Mouse (Mus musculus): ENCODE measurements at regions not wholly inside any gene's neighbourhood (a gene's known extent, or its start where the extent isn't known, plus 50 kb on each side); places are given as distances from the start of the nearest gene placed in this dataset.

- Histone ChIP-seq H3K4me3 (no peak overlapping the region), H3K27me3 (replicated peaks) (no peaks in the 10 kb centered on the region), H3K9ac (no peak overlapping the region), H3K4me2 (replicated peaks) (no peak overlapping the region), H3K27ac (no peak overlapping the region), H3K9me3 (no peaks in the 10 kb centered on the region), H3K4me1 (no peaks in the 10 kb centered on the region), H3K36me3 (no peaks in the 10 kb centered on the region)
- WGBS: 85% methylated on average over 8 of the region's 8 CpGs
- no peak for ATAC-seq (ENCODE audit: low FRiP score, low read depth)
Observed at GRCm38 (mm10) chr3:147796524-147796923, 944.4 kb downstream of the Ttll7 start.

- no peak for ATAC-seq (ENCODE audit: low FRiP score, low read depth)
Observed at GRCm38 (mm10) chr3:147795116-147795515, 942.9 kb downstream of the Ttll7 start.

GRCm38 (mm10) chr3:147786555-147786954 lies 934.4 kb downstream of the Ttll7 start:
- WGBS: 70% methylated on average over 2 of the region's 2 CpGs
- Histone ChIP-seq H3K36me3 (no peaks in the 10 kb centered on the region), H3K4me2 (replicated peaks) (no peak overlapping the region), H3K4me1 (no peaks in the 10 kb centered on the region), H3K4me3 (no peak overlapping the region), H3K9me3 (no peaks in the 10 kb centered on the region), H3K27me3 (replicated peaks) (no peaks in the 10 kb centered on the region), H3K27ac (no peak overlapping the region), H3K9ac (no peak overlapping the region)
- ATAC-seq (ENCODE audit: low FRiP score, low read depth): no peak

More at GRCm38 (mm10) chr3:147795116-147795515, 942.9 kb downstream of the Ttll7 start:
- no peak overlapping the region for H3K9ac ChIP-seq
- no peaks in the 10 kb centered on the region for H3K36me3 ChIP-seq
- H3K4me1 ChIP-seq: no peaks in the 10 kb centered on the region
- no peak overlapping the region for H3K27ac ChIP-seq
- H3K4me2 ChIP-seq (replicated peaks): no peak overlapping the region
- no peak overlapping the region for H3K4me3 ChIP-seq
- no peaks in the 10 kb centered on the region for H3K27me3 ChIP-seq (replicated peaks)
- no peaks in the 10 kb centered on the region for H3K9me3 ChIP-seq

- Histone ChIP-seq H3K4me2 (replicated peaks) (no peak overlapping the region), H3K27ac (no peak overlapping the region), H3K9ac (no peak overlapping the region), H3K4me1 (no peaks in the 10 kb centered on the region), H3K4me3 (no peak overlapping the region), H3K36me3 (no peaks in the 10 kb centered on the region), H3K9me3 (no peaks in the 10 kb centered on the region), H3K27me3 (replicated peaks) (no peaks in the 10 kb centered on the region)
- WGBS: 65% methylated on average over 1 of the region's 1 CpGs
- no peak for ATAC-seq (ENCODE audit: low FRiP score, low read depth)
Observed at GRCm38 (mm10) chr3:147750842-147751191, 898.6 kb downstream of the Ttll7 start.

- H3K9ac ChIP-seq: no peak overlapping the region
- H3K4me1 ChIP-seq: no peaks in the 10 kb centered on the region
- H3K27me3 ChIP-seq (replicated peaks): no peaks in the 10 kb centered on the region
- 56% methylated on average over 12 of the region's 12 CpGs for WGBS
- no peak overlapping the region for H3K4me3 ChIP-seq
- no peaks in the 10 kb centered on the region for H3K36me3 ChIP-seq
- H3K27ac ChIP-seq: no peak overlapping the region
- H3K4me2 ChIP-seq (replicated peaks): no peak overlapping the region
- ATAC-seq (ENCODE audit: low FRiP score, low read depth): no peak
- no peaks in the 10 kb centered on the region for H3K9me3 ChIP-seq
Observed at GRCm38 (mm10) chr3:147749939-147750841, 898.0 kb downstream of the Ttll7 start.

GRCm38 (mm10) chr3:147749442-147749841 lies 897.3 kb downstream of the Ttll7 start:
- H3K4me3 ChIP-seq: no peak overlapping the region
- no peaks in the 10 kb centered on the region for H3K4me1 ChIP-seq
- H3K36me3 ChIP-seq: no peaks in the 10 kb centered on the region
- no peak overlapping the region for H3K27ac ChIP-seq
- H3K9ac ChIP-seq: no peak overlapping the region
- H3K4me2 ChIP-seq (replicated peaks): no peak overlapping the region
- ATAC-seq (ENCODE audit: low FRiP score, low read depth): no peak
- no peaks in the 10 kb centered on the region for H3K9me3 ChIP-seq
- 80% methylated on average over 5 of the region's 5 CpGs for WGBS
- no peaks in the 10 kb centered on the region for H3K27me3 ChIP-seq (replicated peaks)

GRCm38 (mm10) chr3:147736673-147737439 lies 884.7 kb downstream of the Ttll7 start:
- no peak for ATAC-seq (ENCODE audit: low FRiP score, low read depth)
- Histone ChIP-seq H3K36me3 (no peaks in the 10 kb centered on the region), H3K27me3 (replicated peaks) (no peaks in the 10 kb centered on the region), H3K4me3 (no peak overlapping the region), H3K9ac (no peak overlapping the region), H3K27ac (no peak overlapping the region), H3K9me3 (no peaks in the 10 kb centered on the region), H3K4me1 (no peaks in the 10 kb centered on the region), H3K4me2 (replicated peaks) (no peak overlapping the region)
- 86% methylated on average over 6 of the region's 6 CpGs for WGBS

GRCm38 (mm10) chr3:147716391-147716790 lies 864.2 kb downstream of the Ttll7 start:
- no peaks in the 10 kb centered on the region for H3K9me3 ChIP-seq
- H3K27me3 ChIP-seq (replicated peaks): no peaks in the 10 kb centered on the region
- H3K27ac ChIP-seq: no peak overlapping the region
- 80% methylated on average over 4 of the region's 4 CpGs for WGBS
- no peaks in the 10 kb centered on the region for H3K4me1 ChIP-seq
- H3K4me3 ChIP-seq: no peak overlapping the region
- ATAC-seq (ENCODE audit: low FRiP score, low read depth): no peak
- no peak overlapping the region for H3K4me2 ChIP-seq (replicated peaks)
- H3K9ac ChIP-seq: no peak overlapping the region
- H3K36me3 ChIP-seq: no peaks in the 10 kb centered on the region

- H3K36me3 ChIP-seq: no peaks in the 10 kb centered on the region
- no peak overlapping the region for H3K27ac ChIP-seq
- no peaks in the 10 kb centered on the region for H3K9me3 ChIP-seq
- WGBS: 68% methylated on average over 4 of the region's 4 CpGs
- ATAC-seq (ENCODE audit: low FRiP score, low read depth): no peak
- no peak overlapping the region for H3K4me2 ChIP-seq (replicated peaks)
- H3K4me3 ChIP-seq: no peak overlapping the region
- H3K4me1 ChIP-seq: no peaks in the 10 kb centered on the region
- no peaks in the 10 kb centered on the region for H3K27me3 ChIP-seq (replicated peaks)
- no peak overlapping the region for H3K9ac ChIP-seq
Observed at GRCm38 (mm10) chr3:147707401-147707801, 855.2 kb downstream of the Ttll7 start.

GRCm38 (mm10) chr3:147683730-147684129 lies 831.6 kb downstream of the Ttll7 start:
- ATAC-seq (ENCODE audit: low FRiP score, low read depth): no peak
- H3K4me1 ChIP-seq: no peaks in the 10 kb centered on the region

GRCm38 (mm10) chr3:147680299-147680698 lies 828.1 kb downstream of the Ttll7 start:
- H3K4me3 ChIP-seq: no peak overlapping the region
- no peaks in the 10 kb centered on the region for H3K36me3 ChIP-seq
- no peak overlapping the region for H3K4me2 ChIP-seq (replicated peaks)
- H3K27me3 ChIP-seq (replicated peaks): no peaks in the 10 kb centered on the region
- 74% methylated on average over 1 of the region's 1 CpGs for WGBS
- H3K9ac ChIP-seq: no peak overlapping the region
- H3K27ac ChIP-seq: no peak overlapping the region
- ATAC-seq (ENCODE audit: low FRiP score, low read depth): no peak
- H3K9me3 ChIP-seq: no peaks in the 10 kb centered on the region
- H3K4me1 ChIP-seq: no peaks in the 10 kb centered on the region

More at GRCm38 (mm10) chr3:147683730-147684129, 831.6 kb downstream of the Ttll7 start:
- Histone ChIP-seq H3K9me3 (no peaks in the 10 kb centered on the region), H3K4me3 (no peak overlapping the region), H3K36me3 (no peaks in the 10 kb centered on the region), H3K27me3 (replicated peaks) (no peaks in the 10 kb centered on the region), H3K4me2 (replicated peaks) (no peak overlapping the region), H3K27ac (no peak overlapping the region), H3K9ac (no peak overlapping the region)
- 91% methylated on average over 2 of the region's 2 CpGs for WGBS

GRCm38 (mm10) chr3:147662572-147662971 lies 810.4 kb downstream of the Ttll7 start:
- ATAC-seq (ENCODE audit: low FRiP score, low read depth): no peak
- H3K9me3 ChIP-seq: no peaks in the 10 kb centered on the region
- no peak overlapping the region for H3K9ac ChIP-seq
- H3K27me3 ChIP-seq (replicated peaks): no peaks in the 10 kb centered on the region
- H3K4me1 ChIP-seq: no peaks in the 10 kb centered on the region
- H3K36me3 ChIP-seq: no peaks in the 10 kb centered on the region
- H3K27ac ChIP-seq: no peak overlapping the region
- 81% methylated on average over 3 of the region's 3 CpGs for WGBS
- no peak overlapping the region for H3K4me3 ChIP-seq
- no peak overlapping the region for H3K4me2 ChIP-seq (replicated peaks)
